Mouse (Mus musculus) ovary, adult 18-20 months (tissue): ENCODE measurements at regions not wholly inside any gene's neighbourhood (a gene's known extent, or its start where the extent isn't known, plus 50 kb on each side); places are given as distances from the start of the nearest gene placed in this dataset.
"Not testable (repeated sequence)": the region's sequence is repeated elsewhere in the genome, so short reads cannot be mapped to it uniquely, and the experiment has no call there.

Experiments used
- DNase-seq: peaks from one replicate; pipeline ENCODE4 v3.0.0; 2022; ENCODE audit warnings: low spot score, mixed read lengths

- DNase-seq: no peak
These were observed 118.2 kb upstream of the Teddm2 start for GRCm38 (mm10) chr1:154018241-154018640.

- DNase-seq: no peak
These were observed 124.3 kb upstream of the Teddm2 start for GRCm38 (mm10) chr1:154024301-154024700.

- DNase-seq: peak; percentile 3
These were observed 127.3 kb upstream of the Teddm2 start for GRCm38 (mm10) chr1:154027303-154027702.

- no peak for DNase-seq
These were observed 129.8 kb upstream of the Teddm2 start for GRCm38 (mm10) chr1:154029826-154030225.

- DNase-seq: peak; percentile 64
These were observed 132.7 kb upstream of the Teddm2 start for GRCm38 (mm10) chr1:154032669-154033099.

- peak; percentile 9 for DNase-seq
These were observed 134.1 kb upstream of the Teddm2 start for GRCm38 (mm10) chr1:154033958-154034606.

- DNase-seq: no peak
These were observed 136.8 kb upstream of the Teddm2 start for GRCm38 (mm10) chr1:154036729-154037270.

GRCm38 (mm10) chr1:154038241-154038640 is 138.2 kb upstream of the Teddm2 start:
- no peak for DNase-seq

- DNase-seq: no peak
These were observed 140.9 kb upstream of the Teddm2 start for GRCm38 (mm10) chr1:154040907-154041306.

GRCm38 (mm10) chr1:154042956-154043355 is 142.9 kb upstream of the Teddm2 start:
- DNase-seq: no peak

GRCm38 (mm10) chr1:154044712-154045111 is 144.7 kb upstream of the Teddm2 start:
- no peak for DNase-seq

GRCm38 (mm10) chr1:154045951-154046350 is 145.9 kb upstream of the Teddm2 start:
- no peak for DNase-seq

- DNase-seq: no peak
These were observed 147.3 kb upstream of the Zfp648 start for GRCm38 (mm10) chr1:154053641-154054040.

GRCm38 (mm10) chr1:154054874-154055273 is 146.1 kb upstream of the Zfp648 start:
- DNase-seq: peak; percentile 43

GRCm38 (mm10) chr1:154061397-154061796 is 139.6 kb upstream of the Zfp648 start:
- DNase-seq: not testable (repeated sequence)

- no peak for DNase-seq
These were observed 139.1 kb upstream of the Zfp648 start for GRCm38 (mm10) chr1:154061851-154062250.

- DNase-seq: no peak
These were observed 138.3 kb upstream of the Zfp648 start for GRCm38 (mm10) chr1:154062666-154063065.

- no peak for DNase-seq
These were observed 136.4 kb upstream of the Zfp648 start for GRCm38 (mm10) chr1:154064633-154065032.

GRCm38 (mm10) chr1:154065336-154066329 is 135.4 kb upstream of the Zfp648 start:
- peak; percentile 40 for DNase-seq

- no peak for DNase-seq
These were observed 133.1 kb upstream of the Zfp648 start for GRCm38 (mm10) chr1:154067856-154068255.

- peak; percentile 24 for DNase-seq
These were observed 126.7 kb upstream of the Zfp648 start for GRCm38 (mm10) chr1:154074270-154074669.

GRCm38 (mm10) chr1:154076684-154077475 is 124.1 kb upstream of the Zfp648 start:
- no peak for DNase-seq
